Mouse (Mus musculus): ENCODE measurements around the gene Ccdc194.

Gene Ccdc194

DNA sequence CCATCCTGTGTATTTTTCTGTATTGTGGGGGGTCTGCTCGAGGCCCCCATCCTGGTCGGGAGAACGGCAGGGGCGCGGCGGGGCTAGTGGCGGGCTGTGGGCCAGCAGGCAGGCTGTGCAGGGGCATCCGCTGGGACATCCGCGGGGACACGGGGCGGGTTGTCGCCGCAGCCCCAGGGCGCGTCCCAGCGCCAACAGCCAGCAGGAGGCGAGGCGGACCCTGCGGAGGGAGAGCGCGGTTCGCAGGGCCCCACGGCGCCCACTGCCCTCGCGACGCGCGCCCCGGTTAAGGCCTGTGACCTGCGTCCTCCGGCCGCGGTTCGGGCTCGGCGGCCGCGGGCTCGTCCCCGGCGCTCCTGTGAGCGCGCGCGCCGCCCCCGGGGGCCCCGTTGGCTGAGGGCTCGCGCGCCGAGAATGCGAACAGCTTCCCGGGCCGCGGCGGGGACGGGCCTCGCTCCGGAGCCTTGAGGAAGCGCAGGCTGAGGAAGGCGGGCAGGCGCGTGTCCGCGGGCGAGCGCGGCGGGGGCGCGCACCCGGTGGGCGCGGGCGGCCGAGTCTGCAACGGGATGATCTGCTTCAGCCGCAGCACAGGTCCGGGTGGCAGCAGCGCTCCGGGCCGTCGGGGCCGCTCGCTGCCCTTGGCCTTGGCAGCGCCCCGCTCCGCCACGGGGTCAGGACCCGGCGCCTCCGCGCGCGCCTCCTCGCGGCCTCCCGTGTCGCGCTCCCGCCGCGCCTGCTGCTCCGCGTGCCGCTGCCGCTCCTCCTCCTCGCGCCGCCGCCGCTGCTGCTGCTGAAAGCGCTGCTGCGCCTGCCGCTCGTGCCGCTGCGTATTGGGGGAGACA, 49.2 kb downstream of the Ccdc194 start:
- no peak for DNase-seq (ENCODE audit: low spot score)

DNA sequence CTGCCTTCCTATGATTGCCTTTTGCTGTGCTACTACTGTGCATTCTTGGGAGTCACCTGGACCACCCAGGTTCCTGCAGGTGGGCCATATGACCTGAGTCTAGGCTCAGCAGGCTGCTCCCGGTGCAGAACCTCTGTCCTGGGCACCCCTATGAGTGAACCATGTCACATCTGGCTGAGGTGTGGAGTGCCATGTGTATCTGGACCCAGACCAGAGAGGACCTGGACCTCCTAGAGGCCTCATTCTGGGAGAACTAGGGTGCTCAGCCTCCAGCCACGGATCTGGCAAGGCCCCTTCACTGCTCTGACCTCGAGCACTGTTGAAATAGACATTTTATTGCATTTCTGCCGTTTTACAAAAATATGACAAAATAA, 49.8 kb downstream of the Ccdc194 start:
- no peak for DNase-seq (ENCODE audit: low spot score)

DNA sequence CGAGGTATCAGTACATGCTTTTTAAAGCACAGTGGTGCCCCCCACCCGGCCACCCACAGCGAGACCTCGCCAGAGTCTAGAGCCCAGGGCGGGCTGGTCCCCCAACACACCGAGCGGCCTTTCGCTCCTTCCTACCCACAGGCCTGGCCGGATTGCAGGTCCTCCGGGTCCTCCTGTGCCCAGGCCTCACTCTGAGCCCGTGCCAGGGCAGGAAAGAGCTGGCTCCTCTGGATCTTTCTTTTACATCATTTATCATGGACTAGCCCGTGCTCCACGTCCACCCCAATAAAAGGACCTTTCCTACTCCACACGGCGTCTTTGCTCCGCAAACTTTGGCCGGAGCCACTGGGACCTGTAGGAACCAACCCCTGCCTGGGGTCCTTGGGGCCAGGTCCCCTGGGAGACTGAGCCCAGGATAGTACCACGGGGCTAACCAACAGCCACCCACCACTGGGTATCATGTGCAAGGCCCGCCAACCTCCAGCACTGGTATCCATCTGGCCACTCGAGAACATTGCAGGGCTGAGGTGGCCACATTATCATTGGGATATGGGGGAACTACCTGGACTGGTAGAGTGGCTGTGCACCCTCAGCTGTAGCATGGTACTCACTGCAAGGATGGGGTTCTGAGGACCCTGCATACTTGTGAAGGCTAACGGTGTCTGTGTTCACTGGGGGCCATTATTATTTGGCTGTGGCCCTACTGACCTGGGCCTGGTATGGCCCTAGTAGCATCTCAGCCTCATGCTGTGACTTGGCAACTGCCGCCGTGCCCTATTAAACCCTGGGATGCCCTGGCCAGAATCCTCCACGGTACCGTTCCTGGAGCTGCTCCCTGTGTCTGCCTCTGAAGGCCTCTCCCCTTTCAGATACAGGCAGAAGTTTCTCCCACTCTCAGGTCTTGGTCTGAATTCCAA, 50.5 kb downstream of the Ccdc194 start:
- no peak for DNase-seq (ENCODE audit: low spot score)

- no peak for DNase-seq (ENCODE audit: low spot score)
Observed at GRCm38 (mm10) chr8:71474344-71474743, 51.2 kb downstream of the Ccdc194 start.

GRCm38 (mm10) chr8:71472601-71473386, 52.7 kb downstream of the Ccdc194 start:
- DNase-seq (ENCODE audit: low spot score): no peak

DNA sequence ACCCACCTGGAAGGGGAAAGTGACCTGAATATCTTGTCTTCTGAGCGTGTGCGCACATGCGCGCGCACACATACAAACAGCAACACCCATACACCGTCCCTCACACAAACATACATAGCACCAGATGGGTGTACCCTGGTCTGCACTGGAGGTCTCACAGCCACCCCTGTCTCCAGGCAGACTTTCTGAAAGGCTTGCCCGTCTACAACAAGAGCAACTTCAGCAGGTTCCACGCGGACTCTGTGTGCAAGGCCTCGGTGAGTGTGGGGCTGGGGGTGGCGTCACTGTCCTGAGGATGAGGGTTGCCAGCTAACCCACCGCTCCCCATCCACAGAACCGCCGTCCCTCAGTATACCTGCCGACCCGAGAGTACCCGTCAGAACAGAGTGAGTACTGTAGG, 53.6 kb downstream of the Ccdc194 start:
- DNase-seq (ENCODE audit: low spot score): no peak

GRCm38 (mm10) chr8:71470913-71471255, 54.6 kb downstream of the Ccdc194 start:
- DNase-seq (ENCODE audit: low spot score): no peak

DNA sequence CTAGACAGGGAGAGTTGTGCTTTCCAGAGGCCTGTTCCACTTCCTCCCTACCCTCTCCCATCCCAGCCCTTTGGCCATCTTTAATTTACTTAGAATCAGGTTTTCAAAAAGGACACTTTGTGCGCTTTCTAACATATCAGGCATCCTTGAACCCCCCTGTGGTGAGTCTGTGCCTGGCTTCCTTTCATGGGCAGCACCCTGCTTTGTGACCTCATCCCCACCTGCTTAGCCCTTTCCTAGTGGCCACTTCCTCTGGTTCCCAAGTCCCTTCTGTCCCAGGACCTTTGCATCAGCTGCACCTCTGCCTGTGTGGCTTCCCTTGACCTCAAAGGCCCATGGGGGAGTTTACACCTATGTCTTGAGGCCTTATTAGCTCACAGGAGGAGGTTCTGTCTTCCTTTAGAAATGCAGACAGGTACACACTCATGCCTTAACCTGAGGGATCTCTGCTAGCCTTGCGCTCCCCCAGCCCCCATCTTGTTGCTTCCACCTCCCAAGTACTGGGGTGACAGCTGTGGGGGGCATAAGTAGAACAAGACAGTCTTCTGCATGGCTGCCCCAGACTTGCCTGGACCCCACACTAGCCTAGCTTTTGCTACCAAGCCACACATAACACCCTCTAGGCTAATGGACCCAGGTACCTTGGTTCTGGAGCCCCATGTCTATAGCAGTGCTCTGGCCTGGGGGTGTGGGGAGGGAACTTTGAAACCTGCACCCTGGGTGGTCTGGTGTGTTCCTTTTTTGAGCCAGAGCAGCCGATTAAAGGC, 55.2 kb downstream of the Ccdc194 start:
- DNase-seq (ENCODE audit: low spot score): no peak

All from layer of hippocampus, adult 9-10 months (tissue).